Mouse (Mus musculus): Measurements from ENCODE around the gene Egfl6. TPM values are rescaled to one million over a fixed set of nuclear protein-coding genes. Genes with fewer than 3 reads are reported as not detected.

Gene Egfl6
- 10 to 100 TPM; 33.3 to 36.4 TPM for total RNA-seq (2021)
- long read RNA-seq, experiment 1, transcript Egfl6-201 (12 exons, 2,704 nt), result major isoform, 23 of 29 reads
- long read RNA-seq, experiment 1, partial matches to known transcripts, result 5 of 29 reads
- long read RNA-seq, experiment 1, other reads (novel, unspliced or antisense), result 1 of 29 reads
- long read RNA-seq, experiment 2, partial matches to known transcripts, result 0 of 3 reads
- long read RNA-seq, experiment 2, other reads (novel, unspliced or antisense), result 0 of 3 reads

DNA sequence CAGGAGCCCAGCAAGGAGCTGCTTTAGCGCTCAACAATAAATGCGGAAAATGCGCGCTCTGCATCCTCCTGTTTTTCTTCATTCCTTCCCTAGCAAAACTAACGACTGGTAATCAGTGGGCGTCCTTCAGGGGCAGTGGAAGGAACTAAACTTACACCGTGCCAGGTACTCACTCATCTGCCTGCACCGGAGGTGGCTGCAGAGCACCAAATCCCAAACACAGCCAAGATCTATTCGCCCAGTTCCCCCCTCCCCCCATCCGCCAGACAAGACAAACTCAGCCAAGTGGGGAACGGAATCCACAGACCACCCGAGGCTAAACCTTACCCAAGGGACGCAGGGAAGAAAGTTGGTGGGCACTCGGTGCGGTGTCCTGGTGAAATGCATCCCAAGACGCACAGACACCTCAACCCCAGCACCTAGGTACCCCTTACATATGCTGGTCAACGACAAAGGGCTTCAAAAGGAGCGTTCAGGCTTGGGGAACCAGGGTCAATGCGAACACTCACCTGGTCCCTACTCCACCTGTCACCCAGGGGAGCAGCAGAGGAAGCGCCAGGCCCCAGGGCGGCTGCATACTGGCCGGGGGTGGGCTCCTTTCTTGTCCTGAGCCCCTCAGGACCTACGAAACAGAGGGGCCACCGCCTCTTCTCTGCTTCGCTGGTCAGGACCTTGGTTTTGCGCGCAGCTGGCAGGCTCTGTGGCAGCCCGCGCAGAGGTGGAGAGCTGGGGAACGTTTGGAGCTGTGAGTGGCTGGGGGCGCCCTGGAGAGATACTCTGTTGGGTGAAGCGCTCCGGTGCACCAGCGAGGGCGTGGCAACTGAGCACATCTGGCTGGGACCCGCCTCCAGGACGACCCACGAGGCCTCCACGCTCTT, at the start of gene Egfl6:
Gene Egfl6, minus strand, starts transcription at position 774 of the 878 bp plus-strand sequence.
- DNase-seq, result peak; percentile 57 to 60

DNA sequence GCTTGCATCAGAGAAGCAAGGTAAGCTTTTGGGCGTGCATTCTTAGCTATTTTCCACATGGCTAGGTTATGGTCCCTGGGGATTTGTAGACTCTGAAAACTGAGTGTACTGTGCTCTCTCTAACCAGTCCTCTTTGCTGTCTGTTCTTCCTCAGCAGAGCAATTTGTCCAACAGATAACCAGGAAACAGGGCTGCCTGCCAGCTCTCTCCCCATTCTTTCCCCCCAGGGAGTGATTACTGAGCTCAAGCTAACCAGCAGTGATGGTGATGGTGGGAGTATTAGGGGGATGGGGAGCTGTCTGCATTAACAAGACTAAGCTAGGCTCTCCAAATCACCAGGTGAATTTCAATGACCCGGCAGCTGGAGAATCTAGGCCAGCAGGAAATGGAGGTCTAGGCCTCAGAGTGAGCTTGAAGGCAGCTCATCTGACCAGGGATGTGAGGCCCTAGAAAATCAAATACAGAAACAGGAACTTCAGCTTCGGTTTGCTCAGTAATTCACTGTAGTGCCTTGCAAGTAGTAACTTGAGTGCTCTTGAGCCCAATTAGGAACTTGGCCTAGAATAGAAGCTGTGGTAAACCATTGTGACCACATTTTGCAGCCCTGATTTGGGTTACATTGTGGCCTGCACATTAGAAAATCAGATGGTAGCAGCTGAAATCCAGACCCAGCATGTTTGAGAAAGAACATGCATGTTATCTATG, 41.5 kb upstream of the Egfl6 start:
- DNase-seq, result no peak

DNA sequence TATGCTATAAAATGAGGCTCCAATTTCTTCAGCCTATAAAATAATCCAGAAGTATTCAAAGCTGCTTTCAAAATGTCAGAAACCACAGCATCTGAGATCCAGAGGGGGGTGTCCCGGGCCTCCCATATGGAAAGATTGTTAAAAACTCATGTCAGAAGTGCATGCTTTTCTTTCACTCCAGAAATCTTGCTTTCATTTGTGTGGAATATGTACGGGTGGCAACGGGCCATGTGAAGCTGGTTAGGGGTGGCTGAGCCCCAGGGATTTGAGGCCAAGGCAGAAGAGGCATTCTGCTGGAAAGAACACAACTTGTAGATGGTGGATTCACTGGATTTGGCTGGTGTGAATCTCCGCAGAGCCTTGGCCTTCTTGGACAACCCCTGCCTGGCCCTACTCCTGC, 40.7 kb upstream of the Egfl6 start:
- DNase-seq, result no peak

- no peak for DNase-seq
Observed at GRCm38 (mm10) chrX:166623176-166623575, 37.7 kb upstream of the Egfl6 start.

GRCm38 (mm10) chrX:166621560-166622301, 36.2 kb upstream of the Egfl6 start:
- peak; percentile 44 to 50 for DNase-seq

- no peak for DNase-seq
Observed at GRCm38 (mm10) chrX:166620900-166621299, 35.4 kb upstream of the Egfl6 start.

- no peak for DNase-seq
Observed at GRCm38 (mm10) chrX:166619084-166619483, 33.6 kb upstream of the Egfl6 start.

GRCm38 (mm10) chrX:166615191-166615590, 29.7 kb upstream of the Egfl6 start:
- DNase-seq, result no peak

- no peak for DNase-seq
Observed at GRCm38 (mm10) chrX:166576111-166576510, 9.4 kb downstream of the Egfl6 start.

DNA sequence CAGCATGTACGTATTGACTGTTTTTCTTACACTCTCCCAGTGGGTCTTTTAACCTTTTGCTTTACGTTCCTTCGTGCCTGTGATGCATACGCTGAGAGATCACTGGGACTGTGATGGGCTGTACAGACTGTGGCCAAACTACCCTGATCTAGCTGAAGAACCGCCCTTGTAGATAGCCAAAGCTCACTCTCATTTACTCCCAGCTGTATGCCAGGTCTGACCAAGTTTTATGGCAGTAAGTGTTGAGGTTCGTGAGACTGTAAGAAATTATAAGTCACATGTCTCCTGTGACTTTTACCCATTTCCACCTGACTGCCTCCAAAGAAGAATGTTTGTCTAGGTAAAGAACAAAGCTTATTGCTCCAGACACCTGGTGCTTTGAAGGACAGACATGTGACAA, 19.5 kb downstream of the Egfl6 start:
- no peak for DNase-seq

GRCm38 (mm10) chrX:166565401-166565800, 20.1 kb downstream of the Egfl6 start:
- DNase-seq, result no peak

DNA sequence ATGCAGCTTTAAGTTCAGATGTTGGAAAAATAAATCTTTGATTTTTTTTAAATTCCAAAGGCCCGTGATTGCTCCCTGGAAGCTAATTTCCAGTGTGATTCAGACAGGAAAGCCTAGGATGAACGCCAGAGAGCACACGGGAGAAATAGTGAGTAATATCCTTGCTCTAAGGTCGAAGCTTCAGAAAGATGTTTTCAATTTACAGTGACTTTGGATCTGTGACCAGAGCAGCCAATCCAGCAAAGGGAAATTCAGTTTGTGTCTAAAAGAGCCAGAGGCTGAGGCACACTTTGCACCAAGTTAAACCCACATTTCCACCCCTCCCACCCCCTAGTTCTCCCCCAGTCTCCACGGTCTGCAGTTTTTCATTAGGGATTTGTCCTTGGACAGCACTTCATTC, 20.6 kb downstream of the Egfl6 start:
- no peak for DNase-seq

GRCm38 (mm10) chrX:166559333-166559732, 26.2 kb downstream of the Egfl6 start:
- DNase-seq, result peak; percentile 25 to 58

- DNase-seq, result no peak
Observed at GRCm38 (mm10) chrX:166552355-166552754, 33.2 kb downstream of the Egfl6 start.

DNA sequence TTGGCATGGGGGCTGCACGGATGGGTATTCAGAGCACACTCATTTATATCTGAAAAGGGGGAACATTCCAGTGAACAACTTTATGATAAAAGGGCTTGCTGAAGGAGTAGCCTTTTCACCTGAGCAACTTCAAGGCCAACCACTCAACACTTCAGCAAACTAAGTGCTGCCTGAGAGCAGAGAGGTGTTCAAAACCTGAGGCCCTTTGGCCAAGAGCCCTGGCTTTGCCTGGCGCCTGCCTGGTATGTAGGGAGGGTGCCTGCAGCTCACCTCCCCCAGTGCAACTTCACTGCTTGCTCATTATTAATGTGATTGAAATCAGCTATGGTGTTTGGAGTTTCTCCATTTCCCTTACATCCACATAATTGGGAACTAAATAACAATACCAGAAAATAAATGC, 39.0 kb downstream of the Egfl6 start:
- no peak for DNase-seq

- no peak for DNase-seq
Observed at GRCm38 (mm10) chrX:166535138-166535537, 50.4 kb downstream of the Egfl6 start.

GRCm38 (mm10) chrX:166533432-166533831, 52.1 kb downstream of the Egfl6 start:
- no peak for DNase-seq

GRCm38 (mm10) chrX:166531671-166532070, 53.8 kb downstream of the Egfl6 start:
- no peak for DNase-seq

- no peak for DNase-seq
Observed at GRCm38 (mm10) chrX:166528126-166528525, 57.4 kb downstream of the Egfl6 start.

DNA sequence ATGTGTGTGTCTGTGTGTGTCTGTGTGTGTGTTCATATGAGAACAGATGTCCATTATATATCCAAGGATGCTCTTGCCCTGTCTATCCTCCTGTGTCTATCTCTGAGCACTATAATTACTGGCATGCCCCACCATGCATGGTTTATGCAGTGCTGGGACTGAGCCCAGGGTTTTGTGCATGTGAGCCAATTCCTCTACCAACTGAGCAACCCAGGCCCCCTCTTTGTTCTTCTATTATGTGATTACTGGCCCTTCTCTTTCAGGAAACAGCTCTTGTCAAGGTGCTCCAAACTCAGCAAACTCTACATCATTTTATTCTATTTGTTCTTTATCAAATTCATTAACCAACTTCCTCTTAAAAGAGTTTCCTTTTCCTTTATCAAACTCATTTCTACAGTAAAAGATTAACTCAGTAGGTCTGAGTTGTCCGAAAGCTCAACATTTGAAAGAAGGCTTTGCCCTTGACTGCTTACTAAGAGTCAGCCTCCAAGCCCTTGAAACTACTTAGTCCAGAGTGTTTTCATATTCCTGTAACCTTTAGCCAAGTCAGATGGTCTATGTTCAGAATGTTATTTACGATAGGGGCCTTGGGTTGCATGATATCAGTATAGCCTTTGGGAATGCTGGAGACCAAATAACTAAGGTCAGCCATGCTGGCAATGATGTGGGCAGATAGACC, 59.7 kb downstream of the Egfl6 start:
- peak in 1 of 2 experiments; percentile 7 for DNase-seq

- DNase-seq, result no peak
Observed at GRCm38 (mm10) chrX:166520782-166521181, 64.7 kb downstream of the Egfl6 start.

DNA sequence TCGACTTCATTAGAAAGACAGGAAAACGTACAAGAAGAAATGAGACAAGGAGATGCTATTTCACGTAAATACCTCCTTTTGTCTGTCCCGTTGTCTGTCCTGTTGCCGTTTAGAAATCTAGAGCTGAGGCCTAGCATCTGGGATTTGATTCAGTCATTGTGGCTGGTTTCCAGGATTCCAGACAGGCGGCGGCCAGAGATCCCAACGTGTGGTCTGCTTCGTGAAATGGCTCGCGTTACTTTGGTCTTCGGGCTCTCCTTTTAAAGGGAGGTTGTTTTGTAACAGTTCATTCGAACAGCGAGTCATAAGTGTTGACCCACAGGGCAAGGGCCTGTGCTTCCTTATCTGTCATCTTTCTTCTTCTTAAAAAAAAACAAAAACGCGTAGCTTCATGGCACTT, 67.2 kb downstream of the Egfl6 start, which contains the start of gene Tceanc:
Gene Tceanc, minus strand, starts transcription at position 223 of the 400 bp plus-strand sequence.
- DNase-seq, result no peak
